Mouse (Mus musculus) heart, postnatal 14 days (tissue): ENCODE results near the gene Adarb2. TPM values are rescaled to one million over a fixed set of nuclear protein-coding genes. Genes with fewer than 3 reads are reported as not detected.

Experiments
- DNase-seq, 2 experiments: peaks; one replicate each; pipeline ENCODE4 v3.0.0; 2021 to 2022
- intact Hi-C: fragments of 180-260 bp; cut with DNase I; formaldehyde crosslinking; loops from one replicate; pipeline ENCODE4 v1.15.1; 2025
- total RNA-seq, 2 experiments: library from RNA; stranded (reverse); gene quantifications; 2 replicates each; pipeline ENCODE4 v1.2.3; 2021

Adarb2 gene
- total RNA-seq, 2 experiments from 2014 or later, result not detected

DNA sequence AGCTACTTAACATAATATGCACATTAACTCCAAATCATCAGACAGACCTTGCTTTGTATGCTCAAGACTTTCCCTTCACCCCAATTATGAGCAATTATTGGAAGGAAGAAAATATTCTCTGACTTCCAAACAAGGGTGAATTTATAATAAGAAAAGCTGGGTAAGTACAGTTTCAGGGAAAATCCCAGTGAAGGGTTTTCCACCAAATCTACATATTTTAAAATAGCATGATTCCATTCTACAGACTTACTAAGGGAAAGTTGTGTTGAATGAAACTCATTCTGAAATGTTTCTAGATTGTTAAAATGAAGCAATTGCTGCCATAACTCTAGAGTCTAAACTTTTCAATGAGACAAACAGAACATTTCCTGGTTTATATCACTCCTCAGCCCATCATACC, 277.3 kb downstream of the Adarb2 start:
- intact Hi-C loops, result no loop called here
- DNase-seq, result no peak

GRCm38 (mm10) chr13:8481347-8481746, 278.7 kb downstream of the Adarb2 start:
- intact Hi-C loops, result no loop called here

DNA sequence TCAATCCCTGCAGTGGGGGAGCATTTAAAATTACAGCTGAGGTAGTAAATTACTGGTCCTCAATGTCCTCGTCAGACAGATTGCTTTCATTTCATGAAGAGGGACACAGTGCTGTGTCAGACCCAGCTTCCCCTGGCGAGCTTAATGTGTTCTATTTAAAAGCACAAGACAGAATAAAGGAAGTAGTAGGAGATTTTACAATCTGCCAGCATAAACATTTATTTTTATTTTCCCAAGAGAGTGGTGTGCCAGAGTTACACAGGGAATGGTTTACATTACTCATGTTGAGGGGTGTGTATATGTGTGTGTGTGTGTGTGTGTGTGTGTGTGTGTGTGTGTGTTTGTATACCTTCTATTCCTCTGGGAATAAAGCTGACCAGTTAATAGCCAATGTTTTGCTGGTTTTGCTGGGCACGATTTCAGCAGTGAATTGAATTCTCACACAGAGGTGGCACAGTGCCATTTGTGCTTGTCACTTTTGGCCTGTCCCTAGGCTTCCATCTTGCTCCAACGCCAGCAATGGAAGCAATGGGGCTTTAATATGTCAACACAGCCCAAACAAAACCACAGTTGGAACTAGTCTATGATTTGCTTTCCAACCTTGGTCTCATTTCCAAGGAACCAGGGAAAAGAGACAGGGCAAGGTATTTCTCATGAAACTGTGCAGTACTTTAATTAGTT, 282.1 kb downstream of the Adarb2 start:
- intact Hi-C loops, result no loop called here

More at GRCm38 (mm10) chr13:8481347-8481746, 278.7 kb downstream of the Adarb2 start:
- DNase-seq, result no peak

DNA sequence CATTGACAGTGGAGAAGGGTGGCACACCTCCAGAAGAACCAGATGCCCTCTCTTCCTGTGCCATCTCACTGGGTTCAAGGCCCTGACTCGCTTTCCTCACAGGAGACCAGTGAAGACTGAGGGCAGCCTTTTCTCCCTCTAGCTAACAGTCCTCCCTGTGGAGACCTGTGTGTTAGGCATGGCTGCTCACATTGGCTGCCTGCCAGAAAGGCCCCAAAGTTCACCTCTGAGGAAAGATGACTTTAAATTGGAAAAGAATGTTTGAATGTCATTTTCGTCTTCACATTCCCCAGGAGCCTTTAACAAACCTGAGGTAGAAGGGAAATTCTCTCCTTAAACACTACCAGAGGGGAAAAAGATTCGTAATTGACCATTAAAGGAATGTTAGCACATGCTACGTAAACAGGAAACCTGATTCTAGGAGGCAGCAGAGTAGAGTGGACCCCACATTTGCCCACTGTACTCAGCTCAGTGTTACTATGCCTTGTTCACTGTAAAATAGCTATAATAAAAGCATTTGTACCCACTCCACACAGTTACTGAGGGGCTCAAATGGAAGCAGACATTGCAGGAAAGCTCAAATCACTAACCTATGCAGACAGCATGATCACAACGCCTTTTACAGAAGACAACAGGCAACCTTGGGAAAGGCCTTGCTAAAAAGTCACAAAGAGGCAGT, 285.2 kb downstream of the Adarb2 start:
- no peak for DNase-seq
- intact Hi-C loops, result no loop called here

More for the DNA sequence above, 282.1 kb downstream of the Adarb2 start:
- DNase-seq, result peak; percentile 33 to 43

GRCm38 (mm10) chr13:8493363-8493762, 290.7 kb downstream of the Adarb2 start:
- intact Hi-C loops, result no loop called here
- no peak for DNase-seq

GRCm38 (mm10) chr13:8499551-8499950, 296.9 kb downstream of the Adarb2 start:
- no peak for DNase-seq
- intact Hi-C loops, result no loop called here

GRCm38 (mm10) chr13:8511069-8511817, 308.6 kb downstream of the Adarb2 start:
- DNase-seq, result no peak
- intact Hi-C loops, result no loop called here

- intact Hi-C loops, result no loop called here
- no peak for DNase-seq
Observed at GRCm38 (mm10) chr13:8515979-8516715, 313.5 kb downstream of the Adarb2 start.

DNA sequence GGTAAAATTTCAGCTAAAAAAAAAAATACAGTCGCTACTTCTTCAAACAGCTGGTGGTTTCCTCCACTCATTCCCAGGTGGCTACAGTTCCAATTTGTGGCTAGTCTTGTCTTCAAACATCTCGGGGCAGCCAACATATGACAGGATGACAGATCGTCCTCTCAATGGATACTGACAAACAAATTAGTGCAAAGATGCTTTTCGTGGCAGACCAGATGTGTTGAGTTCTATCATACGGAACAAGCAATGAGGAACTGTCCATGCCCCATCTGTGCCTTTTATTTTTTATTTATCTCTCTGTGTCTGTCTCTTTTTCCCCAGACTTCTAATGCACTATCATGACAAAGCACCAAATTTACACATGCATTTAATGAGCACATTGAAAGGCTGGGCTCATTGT, 316.5 kb downstream of the Adarb2 start:
- DNase-seq, result no peak
- intact Hi-C loops, result no loop called here

DNA sequence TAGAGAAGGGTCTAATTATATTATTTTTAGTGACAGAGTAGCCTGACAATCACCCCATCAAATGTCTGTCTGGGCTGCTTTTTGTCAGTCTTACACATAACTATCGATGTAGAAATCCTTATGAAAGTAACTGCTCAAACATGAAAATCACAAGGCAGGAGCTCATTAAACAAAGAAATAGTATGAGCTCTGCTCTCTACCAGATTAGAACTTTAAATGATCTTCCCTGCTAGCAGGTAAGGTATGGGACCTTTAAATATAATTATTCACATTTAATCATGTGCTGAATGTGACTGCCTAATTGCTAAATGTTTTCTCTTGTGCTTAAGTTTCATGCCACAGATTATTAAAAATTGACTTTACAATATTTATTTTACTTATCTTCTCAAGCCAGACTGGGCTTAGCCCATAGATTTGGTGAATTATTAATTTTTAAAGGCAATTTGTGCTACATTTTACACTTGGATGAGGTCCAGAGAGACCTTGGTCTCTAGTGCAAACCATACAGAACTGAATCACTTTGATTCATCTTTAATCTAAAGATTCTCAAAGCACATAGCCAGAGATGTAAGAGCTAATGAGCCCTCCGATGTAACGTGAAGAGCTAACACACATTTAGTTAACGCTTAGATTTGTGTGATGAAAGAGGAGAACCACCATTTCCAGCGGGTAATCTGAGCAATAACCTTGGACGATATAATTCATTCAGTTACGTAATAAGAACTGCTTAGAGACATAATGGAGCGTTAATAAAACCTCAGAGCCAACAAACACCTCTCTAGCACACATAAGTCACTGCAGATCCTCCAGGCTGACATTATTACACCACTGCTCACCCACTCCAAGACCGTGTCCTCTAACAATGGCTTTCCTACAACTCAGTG, 323.3 kb downstream of the Adarb2 start:
- intact Hi-C loops, result no loop called here
- no peak for DNase-seq

DNA sequence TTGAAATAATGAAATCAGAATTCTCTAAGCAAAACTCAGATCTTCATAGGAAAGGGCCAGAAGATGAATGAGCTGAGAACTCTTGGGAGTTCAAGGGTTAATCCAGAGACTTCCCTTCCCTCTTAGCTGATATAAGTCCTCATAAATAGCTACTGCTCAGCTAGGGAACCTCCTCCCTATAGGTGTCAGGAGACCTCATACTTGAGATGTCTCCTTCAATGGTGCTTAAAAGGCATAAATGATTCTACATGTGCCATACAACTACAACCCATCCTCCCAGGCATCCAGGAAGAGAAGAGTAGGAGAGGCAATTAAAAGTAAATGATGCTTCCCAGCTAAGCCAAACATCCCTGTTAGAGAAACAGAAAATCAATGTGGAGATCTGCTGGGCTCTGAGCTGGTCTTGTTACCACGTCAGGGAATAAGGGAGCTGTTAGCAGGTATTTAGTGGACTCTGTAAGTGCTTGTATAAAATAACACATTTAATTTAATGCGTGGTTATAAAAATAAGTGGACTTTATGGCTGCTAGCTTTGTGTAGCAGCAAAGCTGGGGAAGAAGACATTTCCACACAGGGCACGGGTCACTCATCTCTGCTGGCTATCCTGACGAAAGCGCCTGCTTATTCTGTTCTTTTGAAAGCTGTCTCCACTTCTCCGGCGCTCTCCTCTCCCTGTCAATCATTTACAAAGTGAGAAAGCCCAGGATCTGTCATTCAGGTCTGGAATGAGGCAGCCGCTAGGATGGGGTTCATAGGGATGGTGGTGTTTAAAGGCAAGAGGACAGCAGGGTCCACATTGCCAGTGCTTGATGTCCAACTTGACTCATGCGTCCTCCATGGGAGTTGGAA, 331.8 kb downstream of the Adarb2 start:
- intact Hi-C loops, result no loop called here
- no peak for DNase-seq

GRCm38 (mm10) chr13:8538481-8538880, 335.8 kb downstream of the Adarb2 start:
- intact Hi-C loops, result no loop called here
- no peak for DNase-seq

DNA sequence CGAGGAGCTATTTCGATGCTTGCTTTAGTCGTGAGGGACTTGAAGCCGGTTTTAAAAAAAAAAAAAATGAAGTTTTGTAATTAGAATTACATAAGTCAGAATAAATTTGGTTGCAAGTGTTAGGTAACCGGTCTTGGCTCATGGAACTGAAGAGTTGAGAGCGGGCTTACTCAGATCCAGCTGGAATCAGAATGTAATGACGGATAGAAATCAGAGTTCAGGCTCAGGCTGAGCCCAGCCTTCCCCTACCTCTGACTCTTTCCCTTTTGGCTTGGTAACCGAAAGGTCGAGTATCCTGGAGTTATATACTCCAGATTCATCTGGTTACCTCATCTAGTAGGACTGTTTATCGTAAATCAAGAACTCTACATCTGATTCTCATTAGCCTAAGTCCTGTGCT, 336.2 kb downstream of the Adarb2 start:
- no peak for DNase-seq

GRCm38 (mm10) chr13:8542684-8543083, 340.0 kb downstream of the Adarb2 start:
- no peak for DNase-seq
- intact Hi-C loops, result no loop called here

More for the DNA sequence above, 336.2 kb downstream of the Adarb2 start:
- intact Hi-C loops, result no loop called here

DNA sequence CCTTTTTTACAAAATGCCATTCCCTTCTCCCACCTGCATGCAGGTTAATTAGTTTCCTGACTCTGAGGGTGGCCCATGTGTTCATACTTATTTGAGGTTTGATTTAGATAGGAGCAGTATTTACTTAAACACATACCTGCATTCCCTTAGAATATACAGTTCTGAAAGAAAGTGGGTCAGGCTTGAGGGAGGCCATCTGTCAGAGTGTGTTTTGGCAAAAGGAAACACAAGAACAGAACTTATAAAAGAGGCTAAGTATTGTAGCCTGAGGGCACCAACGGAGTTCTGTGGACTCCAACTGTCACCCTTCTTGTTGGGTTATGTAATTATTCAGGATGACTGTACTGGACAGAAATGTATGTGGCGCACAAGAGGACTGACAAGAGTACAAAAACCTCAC, 349.6 kb downstream of the Adarb2 start:
- intact Hi-C loops, result no loop called here
- DNase-seq, result no peak

DNA sequence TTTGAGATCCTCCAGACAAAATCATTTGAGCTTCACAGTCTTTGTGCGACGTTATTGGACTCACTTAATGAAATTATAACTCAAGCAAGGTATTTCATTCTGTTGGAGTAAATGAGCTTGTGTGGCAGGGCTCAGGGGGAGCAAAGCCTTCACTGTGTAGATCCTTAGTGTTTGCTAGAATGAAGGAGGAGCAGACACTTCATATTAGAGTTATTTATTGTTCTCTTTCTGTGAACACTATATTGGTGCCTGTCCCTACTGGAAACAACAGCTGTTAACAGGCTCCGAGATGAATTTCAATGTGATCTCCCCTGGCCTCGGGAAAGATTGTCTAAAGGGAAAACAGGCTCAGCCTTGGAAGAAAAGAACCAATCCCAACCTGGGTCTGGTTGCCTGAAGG, 355.1 kb downstream of the Adarb2 start:
- intact Hi-C loops, result no loop called here
- DNase-seq, result no peak

DNA sequence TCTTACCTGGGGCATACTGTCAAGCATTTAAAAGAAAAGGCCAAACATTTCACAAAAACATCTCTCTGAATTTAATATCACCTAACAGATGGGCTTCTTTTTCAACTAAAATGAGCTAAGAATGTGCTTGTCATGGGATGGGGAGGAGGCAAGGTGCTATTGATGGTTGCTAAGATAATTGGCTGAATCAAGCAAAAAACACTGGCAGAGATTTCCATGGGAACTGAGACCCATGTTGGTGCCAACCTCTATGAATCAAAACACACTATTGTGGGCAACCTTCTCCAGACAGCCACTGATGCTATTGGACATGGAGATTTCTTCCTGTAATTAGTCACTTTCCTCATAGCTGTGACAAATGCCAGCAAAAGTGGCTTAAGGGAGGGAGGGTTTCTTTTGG, 357.8 kb downstream of the Adarb2 start:
- intact Hi-C loops, result no loop called here
- no peak for DNase-seq

DNA sequence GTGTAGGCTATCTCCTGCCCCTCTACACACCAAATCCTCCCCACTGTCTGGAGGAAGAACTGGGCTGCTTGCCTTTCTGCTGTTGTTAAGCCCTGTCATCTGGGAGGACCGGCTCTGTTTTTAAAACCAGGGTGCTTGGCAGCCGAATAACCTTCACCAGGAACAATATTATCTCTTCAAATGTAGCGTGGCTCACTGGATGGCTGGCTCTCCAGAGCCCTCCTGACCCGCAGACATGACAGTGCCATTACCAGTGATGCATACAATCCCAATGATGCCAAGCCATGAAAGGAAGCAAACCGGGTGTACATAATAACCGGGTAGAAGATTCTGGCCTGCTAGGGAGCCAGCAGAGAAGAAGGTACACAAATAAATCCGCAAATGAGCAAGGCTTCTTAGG, 360.5 kb downstream of the Adarb2 start:
- intact Hi-C loops, result no loop called here
- DNase-seq, result no peak
